Mouse (Mus musculus) ES-Bruce4 (cell line): ENCODE data around the gene Aip.

ENCODE experiments used
- CTCF ChIP-seq: IDR thresholded peaks from one replicate; pipeline ENCODE4 v1.8.1; 2011; ENCODE audit warnings: low read depth, low read length
- EP300 ChIP-seq: IDR thresholded peaks from 2 replicates; pipeline ENCODE4 v1.6.1; 2011; ENCODE audit warnings: low read depth, low read length; ENCODE audit not compliant: insufficient read depth
- POLR2A ChIP-seq: IDR thresholded peaks from one replicate; pipeline ENCODE4 v1.8.1; 2011; ENCODE audit warnings: low read length; ENCODE audit not compliant: insufficient read depth

DNA sequence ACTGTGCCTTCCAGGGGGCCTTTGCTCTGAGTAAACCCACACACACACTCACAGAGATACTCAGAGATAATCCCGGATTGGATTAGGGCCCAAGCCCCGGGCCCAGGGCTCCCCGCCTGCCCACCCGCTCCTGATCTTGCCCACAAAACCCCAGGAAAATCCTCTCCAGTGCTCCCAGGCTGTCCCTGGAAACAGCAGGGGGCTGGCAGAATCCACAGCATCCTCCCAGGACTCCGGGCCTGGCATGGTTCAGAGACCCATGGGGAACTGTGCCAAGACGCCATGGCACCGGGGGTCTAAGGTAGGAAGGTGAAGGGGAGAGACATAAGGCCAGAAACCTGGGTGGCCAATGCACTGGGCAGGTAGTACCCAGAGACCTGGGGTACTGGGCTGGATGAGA is 42.3 kb downstream of the Aip start:
- TF ChIP-seq EP300 (no peak), CTCF (no peak), POLR2A (no peak)
